Mouse (Mus musculus): ENCODE results near the gene Txndc5.

- no peak for TF ChIP-seq UBTF (IDR thresholded peaks at IDR 0.05; ENCODE audit: low read depth, low read length)
- no peak for TF ChIP-seq POLR2A (IDR thresholded peaks at IDR 0.05; ENCODE audit: low read depth, low read length)
- TF ChIP-seq MEF2A (IDR thresholded peaks at IDR 0.05; ENCODE audit: borderline replicate concordance, low read depth, low read length): no peak
These were observed 36.6 kb upstream of the Txndc5 start for GRCm38 (mm10) chr13:38565245-38565644.

All from CH12.LX (cell line).